Mouse (Mus musculus): Measurements from ENCODE around the gene Usp17lc.
"Not testable (repeated sequence)": the region's sequence is repeated elsewhere in the genome, so short reads cannot be mapped to it uniquely, and the experiment has no call there.

Usp17lc gene

GRCm38 (mm10) chr7:103414772-103415171, at the start of gene Usp17lc:
TSS of gene Usp17lc (plus strand) at chr7:103415072.
- not testable (repeated sequence) for DNase-seq

DNA sequence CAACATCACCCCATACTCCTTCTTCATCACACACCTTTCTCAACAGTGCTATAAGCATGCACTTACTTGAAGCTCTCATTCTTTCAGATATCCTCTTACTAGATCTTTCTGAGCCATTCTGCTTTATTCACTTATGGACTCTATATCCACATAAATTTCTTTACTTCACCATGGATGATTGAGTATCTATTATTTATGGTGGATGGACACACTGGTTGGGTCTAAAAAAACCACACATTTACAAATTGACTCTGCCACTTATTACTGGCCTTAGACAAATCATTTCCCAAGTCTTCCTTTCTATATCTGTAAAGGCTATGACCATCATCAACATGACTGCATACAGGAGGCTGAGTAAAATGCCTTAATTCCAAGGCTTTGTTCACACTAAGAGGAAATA, 28.8 kb upstream of the Usp17lc start, which contains the start of gene Olfr603:
Gene Olfr603, minus strand, starts transcription at position 101 of the 400 bp plus-strand sequence.
- DNase-seq: no peak

GRCm38 (mm10) chr7:103397758-103398157, 17.1 kb upstream of the Usp17lc start:
- no peak for DNase-seq

DNA sequence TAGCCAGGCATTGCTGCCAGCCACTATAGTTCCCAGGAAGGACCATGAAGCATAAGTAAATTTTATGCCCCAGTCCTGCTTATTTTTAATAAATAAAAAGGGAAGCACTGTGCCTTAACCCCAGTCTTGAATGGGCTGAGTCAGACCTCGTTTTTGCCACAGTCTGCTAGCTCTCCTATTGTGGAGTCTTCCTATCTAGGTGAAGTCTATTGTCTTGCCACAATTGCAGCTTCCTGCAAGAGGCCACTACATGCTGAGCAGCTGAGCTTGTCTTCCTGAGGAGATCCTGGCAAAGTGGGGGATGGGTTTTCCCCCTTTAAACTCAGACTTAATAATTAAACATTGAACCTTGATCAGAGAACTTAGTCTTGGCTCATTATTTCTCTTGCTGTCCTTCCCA, 15.9 kb upstream of the Usp17lc start:
- no peak for DNase-seq

GRCm38 (mm10) chr7:103406521-103407055, 8.3 kb upstream of the Usp17lc start:
- DNase-seq: not testable (repeated sequence)

DNA sequence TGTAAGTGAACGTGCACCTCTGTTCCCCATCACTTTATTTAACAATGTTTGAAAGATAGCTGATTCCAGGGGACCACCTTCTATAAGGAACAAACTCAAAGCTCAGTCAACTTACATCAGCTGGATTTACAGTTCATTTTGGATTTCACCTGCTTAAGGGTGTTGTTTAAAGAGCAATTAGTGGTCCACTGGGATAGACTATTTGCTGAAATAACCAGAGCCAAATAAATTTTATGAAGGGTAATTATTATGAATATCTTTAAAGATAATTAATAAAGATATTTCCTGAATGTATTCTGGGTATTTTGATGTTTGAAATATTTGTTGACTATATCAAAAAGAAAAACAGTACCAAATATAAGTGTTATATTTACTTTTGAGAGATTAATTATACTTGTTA, 30.5 kb downstream of the Usp17lc start, which contains the start of gene Olfr605:
Gene Olfr605, minus strand, starts transcription at position 101 of the 400 bp plus-strand sequence.
- no peak for DNase-seq

DNA sequence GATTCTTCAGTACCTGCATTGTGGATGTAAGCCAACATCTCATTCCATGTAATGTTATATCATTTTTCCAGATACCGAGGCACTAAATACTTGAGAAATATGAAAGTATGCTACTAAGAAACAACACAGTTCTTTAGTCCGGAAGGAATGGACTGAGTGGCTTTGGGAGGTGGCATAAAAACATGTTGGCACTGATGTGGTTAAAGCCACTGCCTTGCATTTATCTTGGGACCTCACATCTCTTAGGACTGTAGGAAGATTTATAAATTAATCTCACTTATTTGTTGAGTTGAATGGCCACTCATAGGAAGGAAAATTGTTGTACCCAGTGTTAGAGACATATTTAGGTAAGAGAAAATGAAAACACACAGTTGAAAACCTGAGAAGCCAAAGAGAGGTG, 33.9 kb downstream of the Usp17lc start, which contains the start of gene Olfr606:
Gene Olfr606, plus strand, starts transcription at position 301 of the 400 bp plus-strand sequence.
- no peak for DNase-seq

DNA sequence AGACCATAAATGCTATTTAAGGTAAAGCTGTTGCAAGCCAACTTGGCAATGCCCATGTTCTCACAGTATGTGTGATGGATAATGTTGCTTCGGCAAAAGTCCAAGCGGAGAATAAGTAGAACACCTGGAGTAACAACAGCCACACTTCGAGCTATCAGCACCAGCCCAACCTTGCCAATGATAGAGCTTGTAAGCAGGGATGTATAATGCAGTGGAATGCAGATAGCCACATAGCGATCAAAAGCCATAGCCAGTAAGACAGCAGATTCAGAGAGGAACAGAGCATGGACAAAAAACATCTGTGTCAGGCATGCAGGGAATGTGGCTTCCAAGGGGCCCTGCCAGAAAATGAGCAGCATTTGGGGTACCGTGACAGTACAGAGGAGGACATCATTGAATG, 45.7 kb downstream of the Usp17lc start:
- no peak for DNase-seq
